ENCODE assay signal across 9 mouse cellular contexts in genomic region chr2:26571826-26572225, GRCm38 (mm10). TPM values are rescaled to one million over a fixed set of nuclear protein-coding genes. Genes with fewer than 3 reads are reported as not detected.
DNase-seq lines count a peak whose midpoint lies in the region; ATAC-seq and TF ChIP-seq lines count a peak whose summit lies in the region.
"Had no signal": no experiment of that assay in that cellular context is flagged by ENCODE, and none has a peak within 500 bp of the region (broad histone marks: within the 10 kb centered on the region; RNA-seq: fewer than 3 reads in every experiment).

No protein-coding gene starts in this region.

- peaks cover 18% of the 10 kb centered on the region for H3K4me1 ChIP-seq in kidney, embryonic 14.5 days (ENCODE audit: control insufficient read depth, insufficient read depth, low read length)
- peaks cover 15% of the 10 kb centered on the region for H3K4me1 ChIP-seq in lung, postnatal 0 days (ENCODE audit: insufficient read depth, low read depth, low read length)

- no peaks in the 10 kb centered on the region for H3K27me3 ChIP-seq in kidney, embryonic 14.5 days (ENCODE audit: control insufficient read depth, insufficient read depth, low read length)
- H3K27me3 ChIP-seq in lung, postnatal 0 days (replicated peaks; ENCODE audit: insufficient read depth, low read length), result no peaks in the 10 kb centered on the region

- no peaks in the 10 kb centered on the region for H3K36me3 ChIP-seq in kidney, embryonic 14.5 days (ENCODE audit: control insufficient read depth, insufficient read depth, low read length)
- H3K36me3 ChIP-seq in lung, postnatal 0 days (ENCODE audit: insufficient read depth, low read length), result no peaks in the 10 kb centered on the region

- no peak for TF ChIP-seq CTCF in gastrocnemius, adult 2 months (IDR thresholded peaks at IDR 0.05)
- no peak for TF ChIP-seq CTCF in lung, postnatal 0 days (IDR thresholded peaks at IDR 0.05)

- H3K27ac ChIP-seq in gastrocnemius, adult 2 months, result peak overlapping the region; percentile 89
- peak overlapping the region; percentile 65; the same call in 1 of the 2 replicates for H3K27ac ChIP-seq in kidney, embryonic 14.5 days (ENCODE audit: low read depth, low read length)
- H3K27ac ChIP-seq in lung, postnatal 0 days (ENCODE audit: low read length), result peak overlapping the region; percentile 75

- peak overlapping the region; percentile 57 for H3K4me3 ChIP-seq in gastrocnemius, adult 2 months
- no peak overlapping the region for H3K4me3 ChIP-seq in kidney, embryonic 14.5 days (ENCODE audit: low read length)
- H3K4me3 ChIP-seq in lung, postnatal 0 days (ENCODE audit: low read depth, low read length), result no peak overlapping the region

- H3K9me3 ChIP-seq in kidney, embryonic 14.5 days (ENCODE audit: control insufficient read depth, low read length), result no peaks in the 10 kb centered on the region
- no peaks in the 10 kb centered on the region for H3K9me3 ChIP-seq in lung, postnatal 0 days (ENCODE audit: low read length)

- H3K4me2 ChIP-seq in kidney, embryonic 14.5 days (replicated peaks; ENCODE audit: low read depth, low read length), result no peak overlapping the region
- H3K4me2 ChIP-seq in lung, postnatal 0 days (replicated peaks; ENCODE audit: low read depth, low read length), result peak overlapping the region; percentile 37

- no peak for ATAC-seq in kidney, embryonic 14.5 days (ENCODE audit: low FRiP score, low TSS enrichment)
- ATAC-seq in lung, postnatal 0 days, result peak; percentile 66

- intact Hi-C loops in gastrocnemius, adult 2 months (cut with DNase I), result loop anchor here (2.0 kb wide), 1 partner anchor 13 kb away; no protein-coding TSS in a partner anchor
- intact Hi-C loops in gastrocnemius, postnatal 36 days (cut with DNase I), result no loop called here

- 47% methylated on average over 5 of the region's 5 CpGs for WGBS in kidney, embryonic 14.5 days
- 56% methylated on average over 5 of the region's 5 CpGs for WGBS in lung, postnatal 0 days

- peak; percentile 59 for DNase-seq in gastrocnemius, adult 2 months
- DNase-seq in gastrocnemius, postnatal 36 days, result no peak
- peak; percentile 99 for DNase-seq in heart, adult 11 months
- DNase-seq in lung, postnatal 0 days (ENCODE audit: low spot score), result peak; percentile 77
- no peak for DNase-seq in frontal cortex, postnatal 10 days (ENCODE audit: low spot score in 2 of 2)
- DNase-seq in urinary bladder, postnatal 4 days (ENCODE audit: low spot score in 2 of 2), result no peak
- DNase-seq in spleen, adult 12 weeks (ENCODE audit: low spot score), result no peak

- TF ChIP-seq EP300 in lung, postnatal 0 days (IDR thresholded peaks at IDR 0.05), result peak; percentile 99

- H3K9ac ChIP-seq in kidney, embryonic 14.5 days (ENCODE audit: low read depth, low read length), result no peak overlapping the region
- H3K9ac ChIP-seq in lung, postnatal 0 days (replicated peaks; ENCODE audit: low read depth), result 0 out of 2 replicates have a peak overlapping the region, but pooled peaks have one; percentile 19

RNA-seq across cellular contexts. Expression of gene Egfl7, which starts 8.0 kb away (rescaled TPM):
- total RNA-seq in gastrocnemius, adult 2 months (2021), result 10 to 100 TPM; 34.4 to 53.7 TPM
- 10 to 100 TPM; 50.0 to 62.2 TPM for total RNA-seq in gastrocnemius, postnatal 36 days (2021)
- polyA plus RNA-seq in kidney, embryonic 14.5 days (2014; fragmentation: Nextera tagmentation; extraction: Ambion mirVana), result 172 and 194 TPM in 2 replicates
- 412 and 467 TPM in 2 replicates for polyA plus RNA-seq in lung, postnatal 0 days (2015; fragmentation: Nextera tagmentation; extraction: Ambion mirVana)

RNA-seq across cellular contexts. Expression of gene Gm20532, which starts 14.6 kb away (rescaled TPM):
- total RNA-seq in gastrocnemius, adult 2 months (2021), result not detected
- not detected for total RNA-seq in gastrocnemius, postnatal 36 days (2021)
- polyA plus RNA-seq in kidney, embryonic 14.5 days (2014; fragmentation: Nextera tagmentation; extraction: Ambion mirVana), result not detected in 2 replicates
- polyA plus RNA-seq in lung, postnatal 0 days (2015; fragmentation: Nextera tagmentation; extraction: Ambion mirVana), result not detected in 2 replicates
- total RNA-seq: CH12.LX had no signal

RNA-seq across cellular contexts. Expression of gene Agpat2, which starts 32.4 kb away (rescaled TPM):
- total RNA-seq in gastrocnemius, adult 2 months (2021), result 1 to 10 TPM; 2.8 to 7.3 TPM
- total RNA-seq in gastrocnemius, postnatal 36 days (2021), result 1 to 10 TPM; 5.6 to 5.9 TPM
- polyA plus RNA-seq in kidney, embryonic 14.5 days (2014; fragmentation: Nextera tagmentation; extraction: Ambion mirVana), result 30.0 and 41.4 TPM in 2 replicates
- polyA plus RNA-seq in lung, postnatal 0 days (2015; fragmentation: Nextera tagmentation; extraction: Ambion mirVana), result 59.5 and 72.8 TPM in 2 replicates

RNA-seq across cellular contexts. Expression of gene Notch1, which starts 55.4 kb away (rescaled TPM):
- 10 to 100 TPM in 1 of 2 experiments, 1 to 10 TPM in 1; 6.9 to 11.9 TPM for total RNA-seq in gastrocnemius, adult 2 months (2021)
- 1 to 10 TPM; 7.7 to 8.0 TPM for total RNA-seq in gastrocnemius, postnatal 36 days (2021)
- 33.4 and 45.1 TPM in 2 replicates for polyA plus RNA-seq in kidney, embryonic 14.5 days (2014; fragmentation: Nextera tagmentation; extraction: Ambion mirVana)
- polyA plus RNA-seq in lung, postnatal 0 days (2015; fragmentation: Nextera tagmentation; extraction: Ambion mirVana), result 11.8 and 14.7 TPM in 2 replicates

RNA-seq across cellular contexts. Expression of gene Fam69b, which starts 56.4 kb away (rescaled TPM):
- total RNA-seq in gastrocnemius, adult 2 months (2021), result 1 to 10 TPM; 1.0 to 2.3 TPM
- 1 to 10 TPM; 1.6 to 2.3 TPM for total RNA-seq in gastrocnemius, postnatal 36 days (2021)
- polyA plus RNA-seq in kidney, embryonic 14.5 days (2014; fragmentation: Nextera tagmentation; extraction: Ambion mirVana), result 30.3 and 39.1 TPM in 2 replicates
- polyA plus RNA-seq in lung, postnatal 0 days (2015; fragmentation: Nextera tagmentation; extraction: Ambion mirVana), result 6.2 and 8.2 TPM in 2 replicates

Comparison
In these comparisons a context has a peak if more than half of its experiments do, and no peak if none do; other contexts are left out.
1. DNase-seq: peak in gastrocnemius, adult 2 months (single experiment), heart, adult 11 months (single experiment) and lung, postnatal 0 days (single experiment); none in gastrocnemius, postnatal 36 days (0 of 2), frontal cortex, postnatal 10 days (0 of 2), urinary bladder, postnatal 4 days (0 of 2) and spleen, adult 12 weeks (single experiment).
2. Peak in every context shown above with its lines, with median percentiles within 50 percentile points of each other: H3K27ac ChIP-seq.